In genomic region chr11:32096346-32096745, GRCm38 (mm10) we compare ENCODE assay signal across 20 mouse cellular contexts.
DNase-seq lines count a peak whose midpoint lies in the region; ATAC-seq and TF ChIP-seq lines count a peak whose summit lies in the region.
"Had no signal": no experiment of that assay in that cellular context is flagged by ENCODE, and none has a peak within 500 bp of the region (broad histone marks: within the 10 kb centered on the region; RNA-seq: fewer than 3 reads in every experiment).

No protein-coding gene starts in this region.

- no peak overlapping the region for H3K4me3 ChIP-seq in forebrain, postnatal 0 days (ENCODE audit: low read depth, low read length)
- H3K4me3 ChIP-seq: embryonic facial prominence, embryonic 10.5 days; embryonic facial prominence, embryonic 12.5 days; forebrain, embryonic 13.5 days; forebrain, embryonic 15.5 days had no signal

- H3K9me3 ChIP-seq in forebrain, postnatal 0 days (ENCODE audit: low read length), result no peaks in the 10 kb centered on the region
- H3K9me3 ChIP-seq: embryonic facial prominence, embryonic 10.5 days; embryonic facial prominence, embryonic 12.5 days; forebrain, embryonic 13.5 days; forebrain, embryonic 15.5 days had no signal

- H3K27ac ChIP-seq in forebrain, postnatal 0 days (ENCODE audit: low read depth, low read length), result no peak overlapping the region
- H3K27ac ChIP-seq: embryonic facial prominence, embryonic 10.5 days; embryonic facial prominence, embryonic 12.5 days; forebrain, embryonic 13.5 days; forebrain, embryonic 15.5 days had no signal

- ATAC-seq in CD4-positive, CD25-positive, alpha-beta regulatory T cell, adult 4 months, result peak; percentile 81
- no peak for ATAC-seq in forebrain, postnatal 0 days
- ATAC-seq: forebrain, embryonic 13.5 days; forebrain, embryonic 15.5 days had no signal

- H3K27me3 ChIP-seq in forebrain, postnatal 0 days (ENCODE audit: insufficient read depth, low read length), result no peaks in the 10 kb centered on the region
- H3K27me3 ChIP-seq: embryonic facial prominence, embryonic 12.5 days; forebrain, embryonic 13.5 days; forebrain, embryonic 15.5 days had no signal

- peak; percentile 21 for DNase-seq in CD4-positive helper T cell, adult 2 months (ENCODE audit: low read depth, low spot score)
- peak; percentile 24 for DNase-seq in induced T-regulatory cell, adult 2 months (ENCODE audit: low read depth)
- peak; percentile 42 for DNase-seq in naive thymus-derived CD4-positive, alpha-beta T cell, adult 2 months (ENCODE audit: low read depth)
- no peak for DNase-seq in cerebellum, adult 9-11 months
- DNase-seq in forebrain, postnatal 0 days, result no peak
- DNase-seq in thymus, postnatal 0 days (ENCODE audit: low spot score), result no peak
- no peak for DNase-seq in cerebellum, postnatal 36 days
- DNase-seq: adrenal gland, adult 8-10 months; adrenal gland, postnatal 14 days; adrenal gland, postnatal 36 days; B cell, adult 2 months; cerebellum, adult 11-12 months; cerebellum, adult 2 months; cerebellum, adult 9-10 months; cerebellum, postnatal 14 days had no signal

- H3K36me3 ChIP-seq in forebrain, postnatal 0 days (ENCODE audit: insufficient read depth), result no peaks in the 10 kb centered on the region
- H3K36me3 ChIP-seq: embryonic facial prominence, embryonic 10.5 days; embryonic facial prominence, embryonic 12.5 days; forebrain, embryonic 15.5 days had no signal

- 90% methylated on average over 6 of the region's 6 CpGs for WGBS in forebrain, postnatal 0 days

- no peak overlapping the region for H3K9ac ChIP-seq in forebrain, postnatal 0 days
- H3K9ac ChIP-seq: embryonic facial prominence, embryonic 12.5 days; forebrain, embryonic 13.5 days; forebrain, embryonic 15.5 days had no signal

- TF ChIP-seq CTCF in forebrain, postnatal 0 days (IDR thresholded peaks at IDR 0.05; ENCODE audit: low read depth), result no peak

- no peak overlapping the region for H3K4me2 ChIP-seq in forebrain, postnatal 0 days (ENCODE audit: low read depth)
- H3K4me2 ChIP-seq: embryonic facial prominence, embryonic 12.5 days; forebrain, embryonic 13.5 days; forebrain, embryonic 15.5 days had no signal

- 0 out of 2 replicates have a peak, but pooled peaks cover 5% of the 10 kb centered on the region for H3K4me1 ChIP-seq in forebrain, postnatal 0 days (ENCODE audit: insufficient read depth)
- H3K4me1 ChIP-seq: embryonic facial prominence, embryonic 12.5 days had no signal

Comparison
In these comparisons a context has a peak if more than half of its experiments do, and no peak if none do; other contexts are left out.
1. DNase-seq: peak in CD4-positive helper T cell, adult 2 months (single experiment), induced T-regulatory cell, adult 2 months (single experiment) and naive thymus-derived CD4-positive, alpha-beta T cell, adult 2 months (single experiment); none in cerebellum, adult 9-11 months (single experiment), forebrain, postnatal 0 days (single experiment), thymus, postnatal 0 days (single experiment) and cerebellum, postnatal 36 days (0 of 2).